Mouse (Mus musculus) frontal cortex, postnatal 36 days (tissue): ENCODE measurements at regions not wholly inside any gene's neighbourhood (a gene's known extent, or its start where the extent isn't known, plus 50 kb on each side); places are given as distances from the start of the nearest gene placed in this dataset.

ENCODE experiments used
- DNase-seq, 2 experiments: peaks; one replicate each; pipeline ENCODE4 v3.0.0; 2022; ENCODE audit warnings: low spot score in 2 of 2

DNA sequence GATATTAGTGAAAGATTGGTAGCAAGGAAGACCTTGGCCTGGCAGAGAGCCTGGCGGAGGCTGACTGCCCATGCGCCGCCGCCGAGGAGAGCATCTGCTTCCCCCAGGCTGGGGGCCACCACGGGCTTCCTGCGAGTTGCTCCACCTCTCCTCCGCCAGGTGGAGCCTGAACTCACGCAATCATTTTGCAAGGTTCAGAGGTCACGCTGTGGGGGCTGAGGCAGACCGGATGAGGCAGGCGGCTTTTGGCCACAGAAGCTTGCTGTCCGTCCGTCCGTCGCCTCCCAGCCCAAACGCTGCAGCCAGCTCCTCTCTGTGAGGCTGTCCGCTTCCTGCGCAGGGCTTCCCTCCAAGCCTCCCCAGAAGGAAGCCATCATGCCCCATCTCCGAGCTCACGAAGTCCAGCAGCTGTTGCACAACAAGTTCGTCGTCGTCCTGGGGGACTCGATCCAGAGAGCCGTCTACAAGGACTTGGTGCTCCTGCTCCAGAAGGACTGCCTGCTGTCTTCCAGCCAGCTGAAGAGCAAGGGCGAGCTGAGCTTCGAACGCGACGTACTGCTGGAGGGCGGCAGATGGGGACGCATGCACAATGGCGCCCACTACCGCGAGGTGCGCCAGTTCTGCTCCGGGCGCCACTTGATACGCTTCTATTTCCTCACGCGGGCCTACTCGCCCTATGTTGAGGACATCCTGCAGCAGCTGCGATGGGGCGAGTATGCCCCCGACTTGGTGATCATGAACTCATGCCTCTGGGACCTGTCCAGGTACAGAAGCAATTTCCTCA, 269.3 kb upstream of the Erbb4 start:
- DNase-seq, result no peak

DNA sequence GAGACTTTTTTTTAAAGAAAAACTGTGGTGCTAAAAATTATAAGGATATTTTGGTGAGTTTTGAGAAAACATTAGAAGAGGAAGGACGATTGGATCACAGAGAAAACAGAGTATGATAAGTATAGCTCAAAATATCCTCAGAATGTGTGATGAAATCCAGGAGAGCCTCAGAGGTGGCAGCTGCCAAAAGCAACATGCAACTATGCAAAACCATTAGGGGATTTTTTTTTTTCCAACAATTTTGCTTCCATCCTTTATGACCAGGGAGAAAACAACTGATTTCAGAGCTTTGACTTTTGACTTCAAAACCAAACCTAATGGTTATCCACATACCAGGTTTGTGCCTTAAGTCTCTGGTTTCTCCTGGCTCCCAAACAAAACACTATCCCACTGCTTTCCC, 267.4 kb upstream of the Erbb4 start:
- no peak for DNase-seq

DNA sequence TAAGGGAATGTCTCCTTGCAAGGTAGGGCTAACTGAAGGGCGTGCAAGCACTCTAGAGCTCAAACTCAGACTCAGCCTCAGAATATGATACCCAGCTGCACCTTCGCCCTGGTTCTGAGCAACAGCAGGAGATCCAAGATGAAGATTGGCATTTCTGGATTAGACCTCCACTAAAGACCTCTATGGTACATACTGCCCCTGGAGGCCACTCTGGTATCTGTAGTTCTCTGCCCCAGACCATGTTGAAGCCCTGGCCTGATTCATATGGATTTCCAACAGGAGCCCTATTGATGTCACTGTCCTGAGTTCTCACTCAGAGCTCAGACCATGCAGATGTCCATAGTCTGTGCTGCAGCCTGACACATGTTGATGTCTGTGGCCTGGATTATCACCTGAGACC, 262.2 kb upstream of the Erbb4 start:
- no peak for DNase-seq

DNA sequence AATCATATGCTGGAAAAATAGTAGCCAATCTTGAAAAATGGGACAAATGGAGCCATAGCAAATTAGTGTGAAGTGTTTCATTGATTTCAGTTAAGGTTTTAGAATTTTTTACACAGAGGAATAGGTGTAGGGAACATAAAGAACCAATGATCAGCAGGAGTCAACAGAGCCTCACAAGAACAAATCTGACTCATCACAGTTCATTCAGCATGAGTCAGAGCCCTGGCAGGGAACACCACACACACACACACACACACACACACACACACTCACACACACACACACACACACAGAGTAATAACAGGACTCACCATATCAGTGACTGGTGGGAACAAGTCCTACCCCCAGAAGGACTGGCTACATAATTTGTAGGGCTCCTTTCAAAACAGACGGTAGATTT, 259.7 kb upstream of the Erbb4 start:
- DNase-seq, result peak in 1 of 2 experiments; percentile 3

DNA sequence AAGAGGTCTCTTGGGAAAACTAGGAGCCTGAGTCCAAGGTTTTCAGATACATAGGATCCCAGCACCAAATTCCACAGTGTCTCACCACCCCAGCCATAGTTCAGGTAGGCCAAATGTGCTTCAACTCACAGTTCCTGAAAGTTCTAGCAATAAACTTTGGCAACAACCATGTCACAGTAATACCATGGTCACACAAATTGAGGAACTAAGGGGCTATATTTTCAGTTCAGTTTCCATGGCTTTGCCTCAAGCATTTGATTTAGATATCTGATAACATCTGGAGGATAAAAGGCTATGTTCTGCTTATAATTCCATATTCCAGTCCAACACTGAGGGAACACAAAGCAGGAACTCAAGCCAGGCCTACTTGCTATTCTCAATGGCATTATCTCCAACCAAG, 256.2 kb upstream of the Erbb4 start:
- DNase-seq, result no peak

DNA sequence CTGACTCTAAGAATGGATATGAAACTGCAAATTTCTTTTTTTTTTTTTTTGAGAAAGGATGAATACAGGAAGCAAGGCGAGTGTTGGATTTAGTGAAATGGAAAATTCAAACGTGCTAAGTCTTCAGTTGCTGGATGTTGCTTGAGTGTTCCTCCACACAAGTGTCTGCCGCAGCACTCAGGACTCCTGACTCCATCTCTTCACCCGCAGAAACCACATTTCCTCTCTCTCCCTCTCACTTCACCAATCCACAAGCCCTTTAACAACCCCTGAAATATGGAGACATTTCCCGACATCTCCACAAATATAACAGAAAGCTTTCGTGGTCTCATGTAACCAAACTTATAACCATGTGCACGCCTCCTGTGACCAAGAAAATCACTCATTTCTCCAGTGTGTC, 249.7 kb upstream of the Erbb4 start:
- no peak for DNase-seq

DNA sequence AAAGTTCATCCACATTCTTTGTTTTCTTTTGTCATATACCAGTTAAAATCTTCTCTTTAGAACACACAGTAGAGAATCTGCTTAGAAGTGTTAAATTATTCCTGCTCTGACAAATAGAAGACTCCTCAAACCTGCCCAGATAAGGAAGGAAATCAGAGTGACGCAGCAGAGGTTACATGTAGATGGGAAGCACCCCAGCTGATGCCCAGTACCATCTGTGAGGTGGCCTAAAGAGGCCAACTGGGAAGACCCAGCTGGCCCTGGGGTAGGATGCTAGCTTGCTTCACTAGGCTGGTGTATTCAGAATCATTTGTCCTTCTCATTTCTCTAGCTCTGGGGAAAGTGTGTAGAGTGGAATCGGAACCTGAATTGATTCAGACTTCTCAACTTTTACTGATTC, 242.6 kb upstream of the Erbb4 start:
- DNase-seq, result no peak

DNA sequence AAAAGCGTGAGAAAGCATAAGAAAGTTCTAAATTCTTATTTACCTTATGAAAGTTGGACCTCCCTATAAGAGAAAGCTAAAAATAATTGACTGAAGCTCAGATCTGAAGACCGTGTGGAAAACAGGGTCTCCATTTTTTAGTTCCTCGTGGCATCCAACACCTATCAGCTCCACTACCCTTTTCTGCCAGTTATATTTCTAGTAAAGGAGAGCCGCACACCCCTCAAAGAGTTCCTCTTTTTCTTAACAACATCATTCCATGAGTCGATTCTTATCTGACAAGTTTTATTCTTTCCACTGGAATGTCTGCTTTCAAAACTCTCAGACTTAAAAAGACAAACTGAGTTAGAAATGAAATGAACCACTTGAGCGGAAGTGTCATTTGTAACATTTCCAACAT, 242.0 kb upstream of the Erbb4 start:
- no peak for DNase-seq

DNA sequence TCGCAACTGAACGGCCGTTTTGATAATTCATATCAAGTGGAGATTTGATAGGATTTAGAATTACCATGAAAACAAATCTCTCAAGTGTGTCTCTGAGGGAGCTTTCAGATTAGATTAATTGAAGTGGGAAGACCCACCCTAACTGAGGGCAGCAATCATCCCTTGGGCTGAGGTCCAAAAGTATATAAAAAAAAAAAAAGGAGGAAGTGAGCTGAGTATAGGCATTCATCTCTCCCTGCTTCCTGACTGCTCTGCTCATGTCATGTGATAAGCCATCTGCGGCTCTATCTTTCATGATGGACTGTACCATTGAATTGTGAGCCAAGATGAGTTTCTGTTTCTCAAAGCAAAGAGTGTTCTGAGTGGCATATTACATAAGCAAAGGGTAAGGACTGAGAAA, 234.2 kb upstream of the Erbb4 start:
- DNase-seq, result no peak

DNA sequence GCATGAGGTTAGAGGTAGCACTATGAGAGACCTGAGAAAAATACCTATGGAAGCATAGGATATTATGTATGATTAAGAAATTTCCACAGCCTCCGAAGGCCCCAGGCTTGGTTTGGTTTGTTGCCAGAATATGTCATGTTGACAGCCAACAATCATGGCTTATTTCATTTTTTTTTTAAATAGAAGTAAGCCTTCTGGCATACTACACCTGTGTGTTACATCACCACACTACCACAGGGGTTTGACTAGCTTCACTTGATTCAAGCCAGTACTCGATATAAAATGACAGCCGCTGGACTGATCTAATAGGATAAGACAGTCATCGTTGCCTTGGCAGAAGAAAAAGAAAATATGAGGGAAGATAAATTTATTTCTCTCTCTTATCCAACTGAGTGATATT, 232.6 kb upstream of the Erbb4 start:
- DNase-seq, result no peak

DNA sequence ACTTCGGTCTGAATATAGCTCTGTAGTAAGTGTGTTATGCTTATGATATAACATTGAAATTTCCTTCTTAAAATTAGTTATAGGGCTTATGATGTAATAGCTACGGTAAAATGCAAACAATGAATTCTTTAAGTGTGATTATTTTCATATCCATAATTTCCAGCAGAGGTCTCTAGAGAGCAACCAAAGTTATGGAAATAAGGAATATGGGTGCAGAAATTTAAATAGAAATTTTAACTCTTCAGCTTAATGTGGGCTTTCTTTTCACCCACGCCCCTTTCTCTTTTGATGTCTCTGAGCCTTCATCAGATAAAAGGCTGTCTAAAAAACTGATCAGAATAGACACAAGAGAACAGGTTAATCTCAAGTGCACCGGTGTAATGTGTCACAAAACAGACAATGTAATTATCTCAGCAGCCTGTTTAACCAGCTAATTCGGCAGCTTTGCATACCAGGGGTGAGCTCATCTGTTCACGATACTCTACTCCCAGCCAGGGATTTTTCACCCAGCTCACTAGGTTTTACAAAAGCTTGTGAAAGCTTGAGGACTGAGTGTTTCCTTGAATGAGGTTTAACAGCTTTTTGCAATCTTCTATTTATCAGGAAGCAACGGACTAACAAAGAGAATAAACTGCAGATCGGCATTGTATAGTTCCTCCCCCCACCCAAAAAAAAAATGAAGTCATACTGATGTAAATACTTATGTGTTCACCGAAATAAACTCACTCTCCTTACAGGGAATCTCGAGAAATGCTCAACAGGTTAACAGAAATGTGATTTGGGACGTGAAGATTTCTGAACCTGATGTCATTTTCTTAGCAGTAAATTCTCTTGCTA, 223.8 kb upstream of the Erbb4 start:
- DNase-seq, result peak; percentile 5 to 30

DNA sequence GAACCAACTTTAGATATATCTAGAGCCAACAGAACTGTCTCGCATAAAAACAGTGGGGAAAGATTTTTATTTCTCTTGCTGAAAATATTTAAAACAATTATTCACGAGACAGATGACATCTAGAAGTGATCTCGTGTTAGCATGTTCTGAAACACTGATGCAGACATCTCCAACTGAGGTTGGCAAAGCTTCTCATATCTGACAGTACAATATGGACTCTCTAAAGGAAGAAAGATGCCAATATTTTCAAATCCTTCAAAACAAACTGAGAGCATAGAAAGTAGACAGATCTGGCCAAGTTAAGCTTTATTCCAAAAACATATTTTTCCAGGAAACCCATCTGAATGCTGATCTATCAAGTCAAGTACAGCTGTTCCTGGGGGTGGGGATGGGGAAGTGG, 221.5 kb upstream of the Erbb4 start:
- DNase-seq, result no peak

DNA sequence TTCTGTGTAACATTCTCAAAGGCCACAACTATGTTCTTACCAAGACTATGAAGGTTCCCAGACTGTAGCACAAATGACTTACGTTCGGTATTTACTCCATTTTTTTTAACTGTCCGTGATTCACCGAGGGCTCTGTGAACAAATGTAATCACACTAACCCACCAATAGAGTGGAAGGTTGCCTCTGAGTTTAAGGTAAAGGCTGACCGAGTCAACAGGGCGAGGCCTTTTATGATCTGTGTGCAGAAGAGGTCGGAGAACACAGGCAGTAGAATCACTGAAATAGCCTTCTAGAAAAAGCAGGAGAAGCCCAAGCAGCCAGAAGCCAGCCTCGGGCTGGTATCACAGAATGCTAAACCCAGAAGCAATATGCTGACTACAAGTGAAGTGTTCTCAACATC, 218.9 kb upstream of the Erbb4 start:
- no peak for DNase-seq

DNA sequence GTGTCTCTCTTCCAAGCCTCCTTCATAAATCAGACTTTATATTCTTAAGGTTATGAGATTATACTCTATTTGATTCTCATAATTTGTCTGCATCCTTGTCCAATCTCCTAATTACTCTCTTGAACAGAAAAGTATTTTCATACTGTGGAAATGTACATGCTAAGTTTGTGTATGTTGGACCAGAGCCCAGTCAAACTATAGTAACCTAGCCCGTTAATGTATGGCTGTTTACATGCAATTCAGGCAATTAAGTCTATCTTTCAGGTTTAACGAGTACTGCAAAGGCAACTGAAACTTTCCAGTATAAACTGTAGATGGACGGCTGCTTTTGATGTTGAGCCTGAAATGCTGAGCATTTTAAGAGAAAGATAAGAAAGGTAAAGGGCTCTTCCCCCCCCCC, 211.7 kb upstream of the Erbb4 start:
- no peak for DNase-seq

DNA sequence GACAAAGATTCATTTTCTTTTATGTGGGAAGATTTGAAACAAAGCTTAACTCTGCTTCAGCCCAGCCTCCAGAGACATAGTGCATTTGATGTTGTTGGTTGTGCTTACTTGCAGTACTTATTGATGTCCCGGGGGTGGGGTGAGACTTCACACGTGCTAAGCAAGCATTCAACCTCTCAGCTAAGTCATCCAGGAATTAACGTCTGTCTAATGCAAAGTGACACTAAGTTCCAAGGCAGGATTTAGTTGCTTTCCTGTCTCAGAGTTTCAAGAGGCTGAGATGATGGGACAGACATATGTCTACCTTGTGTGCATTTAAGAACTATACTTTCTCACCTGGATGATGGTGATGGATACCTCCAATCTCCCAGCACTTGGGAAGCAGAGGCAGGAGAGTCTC, 189.0 kb upstream of the Erbb4 start:
- DNase-seq, result no peak

DNA sequence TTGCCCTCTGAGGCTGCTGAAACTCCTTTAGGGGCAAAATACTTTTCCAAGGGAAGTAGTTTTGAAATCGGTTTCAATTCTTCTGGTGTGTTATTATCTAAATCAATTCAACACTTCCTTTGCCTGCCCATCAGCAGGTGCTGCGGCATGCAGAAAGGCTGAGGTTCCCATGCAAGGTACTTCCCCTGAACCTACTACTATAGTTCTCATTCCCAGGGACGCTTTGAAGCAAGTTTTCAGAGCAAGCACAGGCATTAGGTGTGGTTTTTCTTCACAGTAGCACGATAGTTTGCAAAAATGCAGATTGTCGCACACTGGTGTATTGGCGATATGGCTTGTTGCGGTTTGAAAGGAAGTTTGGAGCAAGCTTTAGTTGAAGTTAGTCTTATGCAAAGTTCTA, 183.5 kb upstream of the Erbb4 start:
- no peak for DNase-seq

DNA sequence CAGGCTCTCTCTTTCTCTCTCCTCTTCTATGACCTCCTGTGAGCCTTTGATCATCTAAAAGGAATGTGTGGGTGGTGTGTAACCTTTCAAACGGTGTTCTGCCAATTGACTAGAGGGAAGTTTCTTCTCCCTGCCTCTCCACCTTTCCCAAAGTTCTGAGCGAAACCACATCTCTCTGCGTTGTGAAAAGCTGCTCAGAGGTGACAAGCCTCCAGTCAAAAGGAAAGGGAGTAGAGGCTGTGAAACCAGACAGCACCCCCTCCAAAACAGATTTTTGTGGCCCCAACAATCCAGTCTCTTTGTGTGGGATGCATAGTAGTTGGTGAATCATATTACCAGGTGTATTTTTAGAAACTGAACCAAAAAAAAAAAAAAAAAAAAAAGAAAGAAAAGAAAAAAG, 178.5 kb upstream of the Erbb4 start:
- DNase-seq, result peak in 1 of 2 experiments; percentile 3

DNA sequence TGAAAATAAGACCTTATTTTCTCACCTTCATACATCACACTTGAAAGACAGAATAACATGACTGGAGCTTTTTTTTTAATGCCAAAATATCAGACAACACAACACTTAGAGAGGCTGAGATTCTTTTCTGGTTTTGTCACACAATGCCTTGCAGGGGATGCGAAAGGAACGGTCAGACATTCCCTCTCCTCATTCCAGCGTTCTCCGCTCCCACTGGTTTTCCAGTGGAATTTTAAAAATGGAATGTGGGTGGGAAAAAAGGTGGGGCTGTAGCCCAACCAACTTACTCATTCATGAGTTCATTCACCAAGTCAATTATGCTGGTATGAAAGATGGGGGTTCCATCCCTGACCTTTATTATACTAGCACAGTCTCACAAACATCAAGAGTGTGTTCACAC, 169.6 kb upstream of the Erbb4 start:
- no peak for DNase-seq

DNA sequence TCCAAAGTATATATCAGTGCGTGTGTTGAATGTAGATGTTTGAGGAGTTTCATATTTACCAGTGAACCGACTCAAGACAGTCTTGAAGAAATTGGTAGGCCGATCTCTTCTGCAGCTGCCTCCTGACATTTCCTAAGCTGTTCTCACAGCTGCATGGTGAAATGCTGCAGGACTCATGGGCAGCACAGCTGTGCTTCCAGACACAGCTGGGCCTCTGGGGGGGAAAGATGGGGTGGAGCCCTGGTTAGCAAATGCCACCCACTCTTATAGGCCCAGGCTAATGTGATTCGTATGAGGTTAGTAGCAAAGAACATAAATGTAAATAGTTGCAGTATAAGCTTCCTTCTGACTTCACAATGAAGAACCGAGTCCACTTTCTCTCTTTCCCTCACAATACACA, 139.8 kb upstream of the Erbb4 start:
- no peak for DNase-seq

DNA sequence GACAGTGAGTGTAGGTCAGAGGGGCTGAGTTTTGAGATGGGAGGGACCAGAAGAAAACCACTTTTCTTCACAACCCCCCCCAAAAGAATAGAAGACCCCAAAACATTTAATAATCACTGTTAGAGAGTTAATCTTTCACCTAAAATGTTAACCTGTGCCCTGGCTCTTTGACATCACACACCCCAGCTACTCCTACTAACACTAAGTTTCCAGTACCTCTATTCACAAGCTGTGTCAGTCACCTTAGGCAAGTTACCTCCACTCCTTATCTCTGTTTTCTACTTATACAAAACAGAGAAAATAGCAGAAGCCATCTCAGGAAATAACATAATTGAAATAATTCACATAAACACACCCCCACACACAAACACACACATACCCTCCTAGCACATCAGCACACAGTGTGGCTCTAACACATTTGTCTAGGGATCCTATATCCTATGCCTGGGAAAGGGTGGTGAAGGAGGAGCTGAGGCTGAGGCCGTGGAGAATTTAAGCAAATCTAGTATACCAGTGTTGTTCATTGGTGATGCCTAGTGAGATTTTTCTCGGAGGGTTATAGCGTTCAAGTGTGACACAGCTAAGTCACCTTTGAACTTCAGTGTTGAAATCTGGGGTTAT, 134.5 kb upstream of the Erbb4 start:
- no peak for DNase-seq

DNA sequence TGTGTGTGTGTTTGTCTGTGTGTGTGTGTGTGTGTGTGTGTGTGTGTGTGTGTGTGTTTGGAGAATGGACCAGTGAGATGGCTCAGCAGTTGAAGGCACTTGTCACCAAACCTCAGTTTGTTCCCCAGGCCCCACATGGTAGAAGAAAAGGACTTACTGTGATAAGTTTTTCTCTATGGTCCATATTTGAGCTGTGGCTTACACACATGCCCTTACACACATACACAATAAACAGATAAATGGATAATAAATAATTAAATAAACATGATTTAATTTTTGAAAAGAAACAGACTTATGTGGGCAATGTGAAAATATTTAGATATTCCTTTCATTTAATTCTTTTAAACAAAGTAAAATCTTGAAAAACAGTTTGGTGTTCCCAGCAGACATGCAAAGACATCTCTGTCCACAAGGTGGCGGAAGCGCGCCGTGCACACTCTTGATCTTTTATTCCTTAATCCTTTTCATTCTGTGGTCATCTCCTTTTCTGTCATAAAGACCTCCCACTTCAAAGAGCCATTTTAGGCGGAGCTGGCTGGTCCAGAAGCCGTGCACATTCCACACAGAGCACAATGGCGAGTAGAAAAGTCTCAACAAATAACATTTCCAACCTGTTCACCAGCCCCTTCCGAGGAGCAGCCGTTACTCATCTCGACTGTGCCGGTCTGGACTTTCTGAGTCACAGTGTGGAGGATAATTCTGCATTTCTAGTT, 133.8 kb upstream of the Erbb4 start:
- DNase-seq, result peak; percentile 64 to 82

DNA sequence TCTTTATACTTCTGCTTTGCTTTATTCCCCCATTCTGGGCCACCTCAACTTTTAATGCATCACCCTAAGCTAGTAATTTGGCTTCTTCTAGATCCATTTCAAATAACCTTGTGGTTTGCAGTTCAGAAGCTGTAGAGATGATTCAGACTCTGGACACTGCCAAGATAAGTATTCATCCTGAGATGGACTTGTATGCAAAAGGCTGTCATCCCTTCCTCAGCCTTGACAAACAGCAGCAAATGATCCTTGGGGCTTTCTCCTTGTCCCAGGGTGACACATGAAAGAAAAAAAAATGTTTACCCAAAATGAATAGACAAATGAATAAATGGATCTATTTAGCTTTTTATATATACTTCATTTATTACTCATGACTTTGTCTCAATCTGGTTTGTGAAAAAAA, 120.0 kb upstream of the Erbb4 start:
- DNase-seq, result no peak
